Mouse (Mus musculus) embryonic facial prominence, embryonic 15.5 days (tissue): ENCODE data around the gene Map2k5. TPM values are rescaled to one million over a fixed set of nuclear protein-coding genes. Genes with fewer than 3 reads are reported as not detected.

Experiments
- ATAC-seq: fragments of 200-750 bp; cut with Nextera tagmentation; 2 replicates; pipeline ENCODE4 v1.8.0; 2017; ENCODE audit warnings: low read depth, moderate TSS enrichment; ENCODE audit not compliant: insufficient number of reproducible peaks, low FRiP score, low TSS enrichment
- H3K27ac ChIP-seq: fragments of 300-500 bp; sonication (generic); replicated peaks from 2 replicates; pipeline ENCODE4 v1.5.1; 2015; ENCODE audit warnings: mild to moderate bottlenecking, inconsistent platforms
- H3K27me3 ChIP-seq: fragments of 300-500 bp; sonication (generic); 2 replicates; pipeline ENCODE4 v1.6.1; 2015; ENCODE audit warnings: inconsistent platforms
- H3K36me3 ChIP-seq: fragments of 300-500 bp; sonication (generic); 2 replicates; pipeline ENCODE4 v1.6.1; 2015; ENCODE audit warnings: mild to moderate bottlenecking, inconsistent platforms
- H3K4me1 ChIP-seq: fragments of 300-500 bp; sonication (generic); 2 replicates; pipeline ENCODE4 v1.6.1; 2015; ENCODE audit warnings: inconsistent platforms
- H3K4me2 ChIP-seq: fragments of 300-500 bp; sonication (generic); replicated peaks from 2 replicates; pipeline ENCODE4 v1.6.1; 2015; ENCODE audit warnings: mild to moderate bottlenecking, inconsistent platforms
- H3K4me3 ChIP-seq: fragments of 300-500 bp; sonication (generic); replicated peaks from 2 replicates; pipeline ENCODE4 v1.5.1; 2015; ENCODE audit warnings: mild to moderate bottlenecking, inconsistent platforms
- H3K9ac ChIP-seq: fragments of 300-500 bp; sonication (generic); 2 replicates; pipeline ENCODE4 v1.6.1; 2015; ENCODE audit warnings: inconsistent platforms
- H3K9me3 ChIP-seq: fragments of 300-500 bp; sonication (generic); replicated peaks from 2 replicates; pipeline ENCODE4 v1.6.1; 2016; ENCODE audit warnings: inconsistent platforms
- WGBS: fragments of 180-500 bp; shearing (Covaris S2); methylation state at CpG from one replicate; pipeline ENCODE4 v1.1.7; 2015; 5-methylcytosine and 5-hydroxymethylcytosine counted together
- polyA plus RNA-seq: library from polyadenylated mRNA; unstranded; fragments of >200 nt; fragmentation: Nextera tagmentation; extraction: Ambion mirVana; gene quantifications from 2 replicates; pipeline ENCODE4 v1.2.1, GENCODE M21; 2015

Gene Map2k5
- polyA plus RNA-seq, 1 experiment from 2014 or later, result 33.3 TPM

GRCm38 (mm10) chr9:63136241-63136640, 241.5 kb downstream of the Map2k5 start:
- no peak overlapping the region for H3K4me3 ChIP-seq
- no peaks in the 10 kb centered on the region for H3K9me3 ChIP-seq
- 6% methylated on average over 8 of the region's 8 CpGs for WGBS
- no peak overlapping the region for H3K27ac ChIP-seq
- no peaks in the 10 kb centered on the region for H3K36me3 ChIP-seq
- ATAC-seq, result no peak
- peaks cover 77% of the 10 kb centered on the region for H3K27me3 ChIP-seq
- H3K4me1 ChIP-seq, result peaks cover 64% of the 10 kb centered on the region
- no peak overlapping the region for H3K4me2 ChIP-seq
- H3K9ac ChIP-seq, result no peak overlapping the region

- Histone ChIP-seq H3K9ac (no peak overlapping the region), H3K9me3 (no peaks in the 10 kb centered on the region), H3K27me3 (peaks cover 73% of the 10 kb centered on the region), H3K36me3 (no peaks in the 10 kb centered on the region), H3K4me3 (peak overlapping the region; percentile 35), H3K27ac (no peak overlapping the region), H3K4me1 (peaks cover 64% of the 10 kb centered on the region), H3K4me2 (peak overlapping the region; percentile 49)
- under 1% methylated on average over 16 of the region's 16 CpGs for WGBS
- no peak for ATAC-seq
Measured at GRCm38 (mm10) chr9:63135801-63136200, 241.9 kb downstream of the Map2k5 start.

GRCm38 (mm10) chr9:63135356-63135755, 242.3 kb downstream of the Map2k5 start:
- Histone ChIP-seq H3K9me3 (no peaks in the 10 kb centered on the region), H3K4me1 (peaks cover 64% of the 10 kb centered on the region), H3K36me3 (no peaks in the 10 kb centered on the region), H3K9ac (no peak overlapping the region), H3K27ac (no peak overlapping the region), H3K27me3 (peaks cover 69% of the 10 kb centered on the region), H3K4me2 (peak overlapping the region; percentile 49), H3K4me3 (peak overlapping the region; percentile 35)
- no peak for ATAC-seq
- WGBS, result 2% methylated on average over 11 of the region's 11 CpGs

GRCm38 (mm10) chr9:63133659-63134058, 244.0 kb downstream of the Map2k5 start:
- peak overlapping the region; percentile 69 for H3K4me3 ChIP-seq
- H3K27ac ChIP-seq, result no peak overlapping the region
- H3K27me3 ChIP-seq, result peaks cover 52% of the 10 kb centered on the region
- H3K36me3 ChIP-seq, result no peaks in the 10 kb centered on the region
- no peak overlapping the region for H3K9ac ChIP-seq
- peak overlapping the region; percentile 60 for H3K4me2 ChIP-seq
- peaks cover 57% of the 10 kb centered on the region for H3K4me1 ChIP-seq
- no peaks in the 10 kb centered on the region for H3K9me3 ChIP-seq
- no peak for ATAC-seq
- 13% methylated on average over 6 of the region's 6 CpGs for WGBS

- Histone ChIP-seq H3K9me3 (no peaks in the 10 kb centered on the region), H3K4me2 (peak overlapping the region; percentile 71), H3K9ac (peak overlapping the region; percentile 78), H3K4me1 (peaks cover 53% of the 10 kb centered on the region), H3K36me3 (no peaks in the 10 kb centered on the region), H3K27ac (peak overlapping the region; percentile 93), H3K27me3 (peaks cover 47% of the 10 kb centered on the region), H3K4me3 (peak overlapping the region; percentile 69)
- peak; percentile 97 for ATAC-seq
- WGBS, result under 1% methylated on average over 48 of the region's 48 CpGs
Measured at GRCm38 (mm10) chr9:63132673-63133601, 244.8 kb downstream of the Map2k5 start.

DNA sequence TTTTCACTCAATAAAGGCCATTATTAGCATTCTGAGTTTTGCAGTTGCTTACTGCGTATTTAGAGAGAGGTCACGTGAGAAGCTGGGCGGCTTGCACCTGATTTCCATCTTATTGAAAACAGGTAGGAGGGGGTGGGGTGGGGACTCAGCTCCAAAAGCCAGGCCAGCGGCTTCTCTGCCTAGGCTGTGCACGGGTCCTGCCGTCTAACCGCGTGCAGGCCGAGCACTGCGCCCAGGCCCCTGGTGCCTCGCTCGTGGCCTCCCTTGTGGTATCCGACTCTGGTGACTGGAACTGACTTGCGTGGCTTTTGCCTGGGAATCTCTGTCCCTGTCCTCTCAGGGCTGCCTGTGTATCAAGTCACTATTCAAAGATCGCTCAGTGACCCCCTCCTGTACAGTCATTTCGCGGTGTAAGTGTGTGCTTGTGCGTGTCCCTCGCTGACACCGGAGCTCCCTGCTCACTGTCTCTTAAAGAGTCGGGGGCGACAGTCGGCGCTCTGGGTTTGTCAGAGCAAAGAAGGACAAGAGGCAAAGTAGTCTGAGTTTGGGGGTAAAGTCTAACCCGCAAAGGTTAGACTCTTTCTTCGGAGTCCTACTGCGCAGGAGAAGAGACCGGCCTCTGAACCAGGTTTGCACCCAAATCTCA, 245.6 kb downstream of the Map2k5 start:
- H3K9me3 ChIP-seq, result no peaks in the 10 kb centered on the region
- H3K36me3 ChIP-seq, result no peaks in the 10 kb centered on the region
- peak overlapping the region; percentile 71 for H3K4me2 ChIP-seq
- H3K27me3 ChIP-seq, result peaks cover 38% of the 10 kb centered on the region
- H3K4me3 ChIP-seq, result peak overlapping the region; percentile 69
- H3K9ac ChIP-seq, result peak overlapping the region; percentile 78
- ATAC-seq, result 0 out of 2 replicates have a peak, but pooled peaks have one; percentile 15
- H3K4me1 ChIP-seq, result peaks cover 50% of the 10 kb centered on the region
- WGBS, result 2% methylated on average over 28 of the region's 28 CpGs
- H3K27ac ChIP-seq, result peak overlapping the region; percentile 93

DNA sequence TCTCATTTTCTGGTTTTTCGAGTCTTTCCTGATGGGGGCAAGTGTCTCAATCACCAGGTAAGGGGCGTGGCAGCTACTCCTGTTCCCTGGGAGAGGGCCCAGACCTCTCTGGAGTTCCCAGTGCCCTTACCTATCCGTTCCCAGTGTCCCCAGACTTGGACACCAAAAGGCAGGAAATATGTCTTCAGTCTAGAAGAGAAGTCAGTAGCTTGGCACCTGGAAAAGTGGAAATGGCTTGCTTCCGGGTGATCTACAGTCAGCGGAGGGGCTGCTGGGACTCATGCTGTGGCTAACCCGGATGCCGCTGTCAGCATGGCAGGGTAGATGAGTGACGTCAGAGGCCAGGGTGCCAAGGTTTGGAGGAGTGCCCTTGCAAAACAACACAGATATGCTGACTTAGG, 248.1 kb downstream of the Map2k5 start:
- Histone ChIP-seq H3K36me3 (no peaks in the 10 kb centered on the region), H3K9ac (no peak overlapping the region), H3K27ac (0 out of 2 replicates have a peak overlapping the region, but pooled peaks have one; percentile 48), H3K9me3 (no peaks in the 10 kb centered on the region), H3K4me2 (no peak overlapping the region), H3K4me1 (peaks cover 27% of the 10 kb centered on the region), H3K4me3 (no peak overlapping the region), H3K27me3 (peaks cover 14% of the 10 kb centered on the region)
- no peak for ATAC-seq
- 72% methylated on average over 8 of the region's 8 CpGs for WGBS

DNA sequence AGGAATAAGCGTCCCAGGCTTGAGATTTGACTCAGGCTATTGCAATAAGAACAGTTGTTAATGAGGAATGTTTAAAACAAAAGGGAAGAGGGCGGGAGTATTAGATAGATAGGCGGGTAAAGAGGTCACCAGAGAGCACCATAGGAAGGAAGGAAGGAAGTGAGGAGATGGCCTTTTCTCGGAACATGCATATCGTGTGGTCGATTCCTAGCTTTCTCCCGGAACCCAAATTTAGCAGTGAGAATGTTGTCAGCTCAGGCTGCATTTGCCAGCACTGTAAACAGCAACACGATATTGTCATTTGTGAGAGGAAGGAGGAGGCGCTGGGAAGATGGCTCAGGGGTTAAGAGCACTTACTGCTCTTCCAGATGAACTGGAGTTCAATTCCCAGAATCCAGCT, 253.2 kb downstream of the Map2k5 start:
- 36% methylated on average over 9 of the region's 9 CpGs for WGBS
- Histone ChIP-seq H3K27ac (no peak overlapping the region), H3K27me3 (no peaks in the 10 kb centered on the region), H3K9ac (no peak overlapping the region), H3K36me3 (no peaks in the 10 kb centered on the region), H3K4me1 (peaks cover 15% of the 10 kb centered on the region; the same call in 1 of the 2 replicates), H3K9me3 (no peaks in the 10 kb centered on the region), H3K4me3 (peak overlapping the region; percentile 55), H3K4me2 (no peak overlapping the region; the same call in 1 of the 2 replicates)
- no peak for ATAC-seq

- Histone ChIP-seq H3K4me3 (peak overlapping the region; percentile 55), H3K9me3 (no peaks in the 10 kb centered on the region), H3K36me3 (no peaks in the 10 kb centered on the region), H3K27me3 (no peaks in the 10 kb centered on the region), H3K27ac (peak overlapping the region; percentile 89), H3K9ac (peak overlapping the region; percentile 48), H3K4me1 (peaks cover 15% of the 10 kb centered on the region; the same call in 1 of the 2 replicates), H3K4me2 (peak overlapping the region; percentile 92)
- ATAC-seq, result peak; percentile 97
- 4% methylated on average over 30 of the region's 30 CpGs for WGBS
Measured at GRCm38 (mm10) chr9:63123451-63124438, 254.0 kb downstream of the Map2k5 start.

GRCm38 (mm10) chr9:63122161-63122833, 255.4 kb downstream of the Map2k5 start:
- Histone ChIP-seq H3K36me3 (no peaks in the 10 kb centered on the region), H3K4me2 (no peak overlapping the region), H3K27ac (0 out of 2 replicates have a peak overlapping the region, but pooled peaks have one; percentile 7), H3K4me1 (peaks cover 15% of the 10 kb centered on the region; the same call in 1 of the 2 replicates), H3K4me3 (no peak overlapping the region), H3K9ac (no peak overlapping the region), H3K27me3 (no peaks in the 10 kb centered on the region), H3K9me3 (no peaks in the 10 kb centered on the region)
- ATAC-seq, result no peak
- 29% methylated on average over 8 of the region's 8 CpGs for WGBS
